Mouse (Mus musculus) hindbrain, embryonic 16.5 days (tissue): ENCODE measurements around the gene Gm11492. TPM values are rescaled to one million over a fixed set of nuclear protein-coding genes. Genes with fewer than 3 reads are reported as not detected.

ENCODE experiments used
- ATAC-seq: fragments of 200-750 bp; cut with Nextera tagmentation; 2 replicates; pipeline ENCODE4 v1.8.0; 2017; ENCODE audit warnings: moderate TSS enrichment, moderate library complexity
- H3K27ac ChIP-seq: fragments of 300-500 bp; sonication (generic); 2 replicates; pipeline ENCODE4 v1.5.1; 2014; ENCODE audit warnings: low read depth, mild to moderate bottlenecking, control low read depth, low read length, moderate library complexity
- H3K27me3 ChIP-seq: fragments of 300-500 bp; sonication (generic); replicated peaks from 2 replicates; pipeline ENCODE4 v1.6.1; 2014; ENCODE audit warnings: low read length; ENCODE audit not compliant: control insufficient read depth, insufficient read depth
- H3K36me3 ChIP-seq: fragments of 300-500 bp; sonication (generic); 2 replicates; pipeline ENCODE4 v1.6.1; 2014; ENCODE audit warnings: mild to moderate bottlenecking, low read length, moderate library complexity, mixed read lengths; ENCODE audit not compliant: control insufficient read depth, insufficient read depth
- H3K4me1 ChIP-seq: fragments of 300-500 bp; sonication (generic); 2 replicates; pipeline ENCODE4 v1.6.1; 2014; ENCODE audit warnings: low read depth, low read length; ENCODE audit not compliant: control insufficient read depth, insufficient read depth
- H3K4me2 ChIP-seq: fragments of 300-500 bp; sonication (generic); 2 replicates; pipeline ENCODE4 v1.6.1; 2014; ENCODE audit warnings: mild to moderate bottlenecking, low read length, control low read depth, moderate library complexity
- H3K4me3 ChIP-seq: fragments of 300-500 bp; sonication (generic); 2 replicates; pipeline ENCODE4 v1.5.1; 2014; ENCODE audit warnings: mild to moderate bottlenecking, low read length, control low read depth, moderate library complexity
- H3K9ac ChIP-seq: fragments of 300-500 bp; sonication (generic); 2 replicates; pipeline ENCODE4 v1.6.1; 2014; ENCODE audit warnings: low read depth, mild to moderate bottlenecking, control low read depth, low read length, moderate library complexity
- H3K9me3 ChIP-seq: fragments of 300-500 bp; sonication (generic); 2 replicates; pipeline ENCODE4 v1.6.1; 2014; ENCODE audit warnings: mild to moderate bottlenecking, low read length, moderate library complexity; ENCODE audit not compliant: control insufficient read depth
- WGBS: fragments of 180-500 bp; shearing (Covaris S2); extraction: QIAGEN DNeasy Blood & Tissue Kit; methylation state at CpG from one replicate; pipeline ENCODE4 v1.1.7; 2014; 5-methylcytosine and 5-hydroxymethylcytosine counted together
- polyA plus RNA-seq: library from polyadenylated mRNA; unstranded; fragments of >200 nt; fragmentation: Nextera tagmentation; extraction: Ambion mirVana; gene quantifications from 2 replicates; pipeline ENCODE4 v1.2.1, GENCODE M21; 2015

Gene Gm11492
- polyA plus RNA-seq, 1 experiment from 2014 or later: not detected

DNA sequence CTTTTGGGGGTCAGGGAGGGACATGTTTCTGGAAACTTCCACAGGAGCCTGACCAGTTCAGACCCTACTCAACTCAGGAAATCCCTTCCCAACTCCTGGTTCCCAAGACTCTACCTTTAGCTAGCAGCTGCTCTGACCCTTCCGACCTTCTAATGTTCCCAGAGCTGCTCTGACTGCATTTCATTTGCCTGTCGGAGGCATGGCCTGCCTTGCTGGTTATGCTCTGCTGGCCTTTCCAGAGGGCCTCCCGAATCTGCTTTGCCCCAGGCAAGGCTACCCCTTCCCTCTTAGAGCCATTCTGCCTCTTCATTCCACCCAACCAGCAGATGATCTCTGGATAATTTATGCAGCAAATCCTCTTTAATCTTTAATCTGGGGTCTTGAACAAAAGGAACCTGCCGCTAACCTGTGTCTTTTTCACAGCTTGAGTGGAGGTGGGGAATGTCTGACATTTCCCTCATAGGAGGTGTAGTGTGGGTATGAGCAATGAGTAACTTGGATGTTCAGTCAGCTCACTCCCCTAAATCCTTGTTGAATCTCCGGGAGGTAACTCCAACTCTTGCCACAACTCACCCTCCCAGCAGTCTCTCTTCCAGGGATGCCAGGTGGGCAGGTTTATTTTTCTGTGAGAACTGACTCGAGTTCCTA, 11.3 kb downstream of the Gm11492 start:
- ATAC-seq: no peak
- peak overlapping the region; percentile 56 for H3K4me3 ChIP-seq
- H3K27me3 ChIP-seq: no peaks in the 10 kb centered on the region
- no peak overlapping the region for H3K27ac ChIP-seq
- H3K4me2 ChIP-seq: peak overlapping the region; percentile 79
- peak overlapping the region; percentile 77 for H3K9ac ChIP-seq
- no peaks in the 10 kb centered on the region for H3K36me3 ChIP-seq
- H3K9me3 ChIP-seq: no peaks in the 10 kb centered on the region
- WGBS: 24% methylated on average over 6 of the region's 6 CpGs
- peaks cover 11% of the 10 kb centered on the region for H3K4me1 ChIP-seq

DNA sequence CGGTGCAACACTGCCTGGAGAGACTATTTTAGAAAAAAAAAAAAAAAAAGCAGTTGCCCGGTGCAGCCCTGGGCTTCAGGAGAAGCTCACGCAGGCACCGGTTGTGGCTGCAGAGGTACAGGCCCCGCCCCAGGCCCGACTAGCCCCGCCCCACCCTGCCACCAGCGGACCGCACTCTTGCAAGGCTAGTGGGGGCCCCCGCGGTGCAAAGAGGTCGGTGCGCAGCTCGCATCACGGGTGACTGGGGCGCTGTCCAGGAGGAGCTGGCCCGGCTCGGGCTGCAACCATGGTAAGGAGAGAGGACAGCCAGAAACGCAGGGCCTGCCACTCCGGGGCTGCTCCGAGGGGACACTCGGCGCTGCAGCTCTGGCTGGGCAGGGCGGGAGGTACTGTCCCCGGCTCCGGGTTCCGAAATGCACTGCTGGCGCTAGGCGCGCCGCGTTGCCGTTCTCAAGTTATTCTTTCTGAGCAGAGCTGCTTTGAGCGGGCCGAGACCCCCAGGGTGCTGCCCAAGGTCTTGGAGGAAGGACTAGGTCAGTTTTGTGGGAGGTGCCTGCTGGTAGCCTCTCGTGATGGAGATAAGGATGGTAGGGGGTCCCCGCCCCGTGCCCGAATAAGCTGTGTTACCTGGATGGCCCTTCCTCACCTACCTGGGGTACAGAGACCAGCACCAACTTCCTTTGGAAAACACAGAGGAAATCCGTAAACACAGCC, 12.0 kb downstream of the Gm11492 start:
- ATAC-seq: peak; percentile 80
- peak overlapping the region; percentile 66 for H3K27ac ChIP-seq
- peak overlapping the region; percentile 56 for H3K4me3 ChIP-seq
- H3K4me1 ChIP-seq: peaks cover 11% of the 10 kb centered on the region
- H3K27me3 ChIP-seq: no peaks in the 10 kb centered on the region
- under 1% methylated on average over 40 of the region's 40 CpGs for WGBS
- no peaks in the 10 kb centered on the region for H3K36me3 ChIP-seq
- peak overlapping the region; percentile 79 for H3K4me2 ChIP-seq
- H3K9me3 ChIP-seq: no peaks in the 10 kb centered on the region
- peak overlapping the region; percentile 77 for H3K9ac ChIP-seq

DNA sequence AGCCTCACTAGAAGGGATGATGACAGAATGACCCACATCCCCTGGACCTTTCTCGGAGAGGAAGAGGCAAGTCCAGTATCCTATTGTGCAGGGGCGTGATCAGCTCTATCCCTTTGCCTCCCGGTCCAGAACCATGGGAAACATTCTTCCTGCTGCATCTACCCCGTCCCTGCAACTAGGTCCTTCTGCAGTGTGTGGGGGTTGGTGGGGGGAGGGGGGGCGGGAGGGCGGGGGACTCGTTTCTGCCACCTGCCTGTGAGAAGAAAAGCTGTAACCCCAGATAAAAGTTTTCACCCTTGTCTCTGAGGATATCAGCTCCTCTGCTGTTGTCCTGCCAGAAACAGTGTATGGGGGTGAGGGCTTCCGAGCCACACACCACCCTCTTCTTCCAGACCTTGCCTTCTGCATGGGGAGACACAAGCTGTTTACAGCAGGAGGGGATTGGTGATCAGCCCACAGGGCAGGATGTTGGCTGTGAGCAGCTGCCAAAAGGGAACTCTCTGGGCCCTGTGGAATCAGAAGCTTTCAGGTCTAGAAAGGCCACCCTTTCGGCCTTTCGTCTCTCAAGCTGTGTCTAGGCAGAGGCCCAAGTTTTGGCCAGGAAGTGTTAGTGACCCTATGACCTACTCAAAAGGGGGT, 12.6 kb downstream of the Gm11492 start:
- H3K36me3 ChIP-seq: no peaks in the 10 kb centered on the region
- no peaks in the 10 kb centered on the region for H3K9me3 ChIP-seq
- H3K4me3 ChIP-seq: peak overlapping the region; percentile 56
- WGBS: 13% methylated on average over 10 of the region's 10 CpGs
- H3K27ac ChIP-seq: peak overlapping the region; percentile 66
- H3K4me1 ChIP-seq: peaks cover 11% of the 10 kb centered on the region
- H3K4me2 ChIP-seq: peak overlapping the region; percentile 79
- no peaks in the 10 kb centered on the region for H3K27me3 ChIP-seq
- H3K9ac ChIP-seq: peak overlapping the region; percentile 77
- peak; percentile 67 for ATAC-seq

DNA sequence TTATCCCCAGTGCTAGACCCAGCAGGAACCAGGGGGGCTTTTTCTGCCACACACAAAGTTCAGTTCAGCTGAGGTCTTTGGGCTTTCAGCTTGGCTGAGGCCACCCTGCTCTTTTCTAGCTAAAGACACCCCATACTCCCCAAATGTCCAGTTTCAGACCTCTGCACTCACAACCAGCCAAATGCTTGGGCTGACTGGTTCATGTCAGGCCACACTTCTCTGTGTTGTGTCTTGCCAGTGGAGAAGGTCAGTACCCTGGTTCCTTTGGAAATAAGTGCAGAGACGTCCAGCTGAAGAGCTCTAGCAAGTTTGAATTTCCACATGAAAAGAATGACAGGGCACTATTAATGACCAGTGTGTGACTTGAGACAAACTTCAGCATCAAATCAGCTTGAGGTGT, 13.3 kb downstream of the Gm11492 start:
- Histone ChIP-seq H3K4me2 (no peak overlapping the region; the same call in 1 of the 2 replicates), H3K4me3 (no peak overlapping the region), H3K4me1 (peaks cover 11% of the 10 kb centered on the region), H3K9me3 (no peaks in the 10 kb centered on the region), H3K36me3 (no peaks in the 10 kb centered on the region), H3K9ac (no peak overlapping the region), H3K27me3 (no peaks in the 10 kb centered on the region), H3K27ac (no peak overlapping the region)
- ATAC-seq: no peak
- 27% methylated on average over 1 of the region's 1 CpGs for WGBS

DNA sequence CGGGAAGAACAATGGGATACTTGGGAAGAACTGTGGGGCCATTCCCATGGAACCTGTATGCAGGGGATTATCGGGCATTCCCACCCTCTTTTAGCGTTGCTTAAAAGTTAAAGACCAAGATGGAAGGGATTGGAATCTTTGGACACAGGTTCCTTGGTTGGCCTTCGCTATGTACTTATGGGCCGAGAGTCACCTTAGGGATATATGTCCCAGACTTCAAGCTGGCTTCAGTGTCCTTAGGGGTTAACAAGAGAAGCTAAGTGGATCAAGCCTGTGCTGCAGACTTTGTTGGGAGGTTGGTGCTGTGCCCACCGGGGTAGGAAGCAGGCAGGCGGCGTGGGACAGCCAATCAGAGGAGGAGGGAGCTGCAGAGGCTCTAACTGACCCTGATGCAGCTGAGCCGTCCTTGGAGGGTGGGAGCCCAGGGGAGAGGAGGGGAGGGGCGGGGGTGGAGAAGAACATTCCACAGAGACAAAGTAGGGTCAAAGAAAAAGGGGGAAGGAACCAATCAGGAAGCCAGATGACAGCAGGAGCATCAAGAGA, 14.2 kb downstream of the Gm11492 start:
- Histone ChIP-seq H3K27ac (no peak overlapping the region), H3K4me3 (no peak overlapping the region), H3K9ac (no peak overlapping the region), H3K36me3 (no peaks in the 10 kb centered on the region), H3K9me3 (no peaks in the 10 kb centered on the region), H3K4me1 (peaks cover 11% of the 10 kb centered on the region), H3K27me3 (no peaks in the 10 kb centered on the region), H3K4me2 (no peak overlapping the region)
- WGBS: 48% methylated on average over 10 of the region's 10 CpGs
- no peak for ATAC-seq

DNA sequence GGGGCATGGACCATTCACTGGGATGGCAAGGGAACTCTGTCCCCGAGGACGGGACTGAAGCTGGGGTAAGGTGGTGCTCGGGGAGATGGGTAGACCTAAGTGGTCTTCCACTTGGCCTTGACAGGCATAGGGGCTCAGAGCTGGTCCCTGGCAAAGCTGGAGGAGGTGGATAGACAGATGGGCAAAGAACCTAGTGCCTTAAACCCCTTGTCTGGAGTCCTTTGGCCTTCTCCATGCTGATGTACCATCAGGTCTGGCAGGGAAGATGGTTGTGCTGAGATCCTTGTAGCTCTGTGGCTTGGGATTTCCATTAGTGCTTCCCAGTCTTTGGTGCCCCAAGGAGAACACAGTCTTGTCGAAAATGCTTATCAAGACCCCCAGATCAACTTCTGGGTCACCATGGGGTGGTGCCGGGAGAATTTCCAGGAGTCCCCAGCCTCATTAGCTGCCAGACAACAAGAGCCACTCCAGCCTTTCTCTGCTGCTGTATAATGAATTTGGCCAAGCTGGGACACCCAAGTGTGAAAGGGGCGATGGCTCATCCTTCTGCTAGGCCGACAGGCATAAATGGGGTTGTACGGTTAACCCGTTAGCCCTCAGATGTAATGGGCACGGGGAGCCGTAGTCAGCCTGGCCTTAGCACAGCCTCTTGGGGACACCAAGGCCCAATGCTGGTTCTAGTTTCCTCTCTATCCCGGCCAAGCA, 14.9 kb downstream of the Gm11492 start:
- ATAC-seq: no peak
- H3K4me3 ChIP-seq: no peak overlapping the region
- H3K27ac ChIP-seq: no peak overlapping the region
- no peaks in the 10 kb centered on the region for H3K36me3 ChIP-seq
- no peaks in the 10 kb centered on the region for H3K9me3 ChIP-seq
- peaks cover 11% of the 10 kb centered on the region for H3K4me1 ChIP-seq
- no peaks in the 10 kb centered on the region for H3K27me3 ChIP-seq
- no peak overlapping the region for H3K9ac ChIP-seq
- H3K4me2 ChIP-seq: no peak overlapping the region
- WGBS: 89% methylated on average over 12 of the region's 12 CpGs

DNA sequence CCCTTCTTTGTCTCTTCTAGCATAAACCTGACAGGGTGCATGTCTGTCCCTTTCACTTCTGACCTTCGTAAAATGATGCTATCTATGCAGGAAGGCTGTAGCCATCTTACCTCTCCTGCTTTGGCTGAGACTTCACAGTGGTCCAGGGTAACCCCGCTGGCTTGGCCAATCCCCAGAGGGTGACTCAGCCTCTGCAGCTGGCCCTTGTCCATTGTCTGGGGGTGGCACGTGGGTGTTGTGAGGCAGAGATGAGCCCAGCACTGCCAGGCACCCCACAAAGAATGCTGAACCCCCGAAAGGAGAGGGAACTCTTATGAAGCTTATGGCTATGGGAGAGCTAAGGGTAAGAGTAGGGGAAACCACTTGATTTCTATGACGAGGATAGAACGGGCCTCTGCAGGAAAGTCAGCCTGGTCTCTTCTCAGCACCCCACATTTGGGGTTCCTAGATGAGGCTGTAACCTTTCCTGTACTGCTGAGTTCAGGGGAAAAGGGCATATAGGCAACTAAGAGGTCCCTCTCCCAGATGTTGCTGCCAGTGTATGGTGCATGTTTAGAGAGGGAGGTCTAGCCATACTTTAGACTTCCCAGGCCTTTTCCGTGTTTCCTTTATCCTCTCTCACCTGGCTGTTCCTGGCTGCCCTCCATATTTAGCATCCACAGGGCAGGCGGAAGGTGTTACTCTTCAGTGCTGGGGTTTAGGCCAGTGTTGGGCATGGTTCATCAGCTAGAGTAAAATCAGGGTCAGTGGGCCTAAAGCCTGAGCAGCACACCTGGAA, 15.7 kb downstream of the Gm11492 start:
- WGBS: 83% methylated on average over 8 of the region's 8 CpGs
- H3K9me3 ChIP-seq: no peaks in the 10 kb centered on the region
- no peak overlapping the region for H3K4me2 ChIP-seq
- H3K27ac ChIP-seq: no peak overlapping the region
- no peak overlapping the region for H3K9ac ChIP-seq
- H3K36me3 ChIP-seq: no peaks in the 10 kb centered on the region
- H3K4me3 ChIP-seq: no peak overlapping the region
- no peaks in the 10 kb centered on the region for H3K27me3 ChIP-seq
- no peak for ATAC-seq
- H3K4me1 ChIP-seq: peaks cover 11% of the 10 kb centered on the region

DNA sequence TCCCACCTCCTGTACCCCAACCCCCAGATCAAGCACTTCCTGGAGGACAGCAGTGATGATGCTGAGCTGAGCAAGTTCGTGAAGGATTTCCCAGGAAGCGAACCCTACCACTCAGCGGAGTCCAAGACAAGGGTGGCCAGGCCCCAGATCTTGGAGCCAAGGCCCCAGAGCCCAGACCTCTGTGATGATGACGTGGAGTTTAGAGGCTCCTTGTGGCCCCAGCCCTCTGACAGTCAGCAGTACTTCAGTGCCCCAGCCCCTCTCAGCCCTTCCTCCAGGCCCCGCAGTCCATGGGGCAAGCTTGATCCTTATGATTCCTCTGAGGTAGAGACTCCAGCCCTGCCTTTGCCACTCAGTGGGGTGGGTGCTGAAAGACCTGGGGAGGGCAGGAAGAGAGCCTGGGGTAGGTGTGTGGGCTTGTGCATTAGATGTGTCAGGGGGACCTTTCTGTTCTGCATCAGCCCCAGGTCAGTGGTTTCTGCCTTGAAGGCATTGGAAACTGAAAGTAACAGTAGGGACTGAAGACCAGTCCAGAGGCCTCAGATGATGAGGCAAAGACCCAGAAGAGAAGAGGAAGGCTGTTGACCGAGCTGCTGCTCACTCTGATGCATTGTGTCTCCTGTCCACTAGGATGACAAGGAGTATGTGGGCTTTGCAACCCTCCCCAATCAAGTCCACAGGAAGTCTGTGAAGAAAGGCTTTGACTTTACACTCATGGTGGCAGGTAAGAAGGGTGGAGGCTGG, 17.0 kb downstream of the Gm11492 start:
- H3K9ac ChIP-seq: no peak overlapping the region
- peaks cover 5% of the 10 kb centered on the region for H3K4me1 ChIP-seq
- no peaks in the 10 kb centered on the region for H3K27me3 ChIP-seq
- H3K36me3 ChIP-seq: no peaks in the 10 kb centered on the region
- no peak overlapping the region for H3K27ac ChIP-seq
- 85% methylated on average over 6 of the region's 6 CpGs for WGBS
- no peak overlapping the region for H3K4me3 ChIP-seq
- H3K9me3 ChIP-seq: no peaks in the 10 kb centered on the region
- no peak for ATAC-seq
- no peak overlapping the region for H3K4me2 ChIP-seq
